Mouse (Mus musculus): Measurements from ENCODE around the gene Acbd6. TPM values are rescaled to one million over a fixed set of nuclear protein-coding genes. Genes with fewer than 3 reads are reported as not detected.

The Acbd6 gene
- 393 TPM for polyA plus RNA-seq (2014; fragmentation: Illumina TruSeq; extraction: RNeasy Lipid Tissue Mini Kit (QIAGEN cat#74804); ENCODE audit: low read depth, low replicate concordance)

GRCm38 (mm10) chr1:155558012-155558842, at the start of gene Acbd6:
Acbd6 (plus strand) TSS chr1:155558120.

Other genes with a start within 250 kb of the Acbd6 start
- gene Xpr1, start 140.7 kb upstream of the Acbd6 start, polyA plus RNA-seq (2014; fragmentation: Illumina TruSeq; extraction: RNeasy Lipid Tissue Mini Kit (QIAGEN cat#74804); ENCODE audit: low read depth, low replicate concordance) = 81.0 TPM
- gene Lhx4, start 193.6 kb downstream of the Acbd6 start, polyA plus RNA-seq (2014; fragmentation: Illumina TruSeq; extraction: RNeasy Lipid Tissue Mini Kit (QIAGEN cat#74804); ENCODE audit: low read depth, low replicate concordance) = 0.04 TPM